ENCODE assay signal across 23 mouse cellular contexts in the genomic region with DNA sequence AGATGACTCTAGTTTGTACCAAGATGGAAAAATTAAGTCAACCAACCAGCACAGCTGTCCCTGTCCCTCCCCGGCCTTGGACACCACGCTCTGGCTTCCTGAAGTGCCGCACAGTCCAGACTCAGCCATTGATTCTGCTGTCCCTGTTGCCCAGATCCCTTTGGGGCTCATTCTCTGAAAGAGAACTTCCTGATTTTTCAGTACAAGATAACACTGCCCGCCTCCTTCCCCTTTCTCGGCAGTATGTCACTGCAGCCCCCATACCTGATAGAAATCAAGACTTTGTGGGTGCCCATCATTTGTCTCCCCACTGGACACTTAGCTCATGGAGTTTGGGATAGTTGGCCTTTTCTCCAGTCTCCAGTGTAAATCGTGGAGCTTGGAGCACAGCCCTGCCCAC. TPM values are rescaled to one million over a fixed set of nuclear protein-coding genes. Genes with fewer than 3 reads are reported as not detected.
"Had no signal": no experiment of that assay in that cellular context is flagged by ENCODE, and none has a peak within 500 bp of the region (broad histone marks: within the 10 kb centered on the region; RNA-seq: fewer than 3 reads in every experiment).

No protein-coding gene starts in this region.

- H3K4me1 ChIP-seq: midbrain, embryonic 12.5 days had no signal

- H3K36me3 ChIP-seq: liver, embryonic 15.5 days; lung, embryonic 15.5 days; midbrain, embryonic 10.5 days; midbrain, embryonic 12.5 days; neural tube, embryonic 13.5 days; neural tube, embryonic 15.5 days had no signal

- H3K9ac ChIP-seq: liver, embryonic 15.5 days; liver, postnatal 0 days; lung, embryonic 15.5 days; midbrain, embryonic 12.5 days; neural tube, embryonic 13.5 days; neural tube, embryonic 15.5 days had no signal

- H3K9me3 ChIP-seq: liver, embryonic 15.5 days; lung, embryonic 15.5 days; midbrain, embryonic 10.5 days; neural tube, embryonic 13.5 days; neural tube, embryonic 15.5 days had no signal

- H3K27ac ChIP-seq: liver, embryonic 15.5 days; lung, embryonic 15.5 days; midbrain, embryonic 10.5 days; midbrain, embryonic 12.5 days; neural tube, embryonic 13.5 days; neural tube, embryonic 15.5 days had no signal

- H3K27me3 ChIP-seq: liver, embryonic 15.5 days; lung, embryonic 15.5 days; neural tube, embryonic 13.5 days; neural tube, embryonic 15.5 days had no signal

- H3K4me3 ChIP-seq: liver, embryonic 15.5 days; lung, embryonic 15.5 days; midbrain, embryonic 10.5 days; midbrain, embryonic 12.5 days; myocyte; neural tube, embryonic 13.5 days; neural tube, embryonic 15.5 days had no signal

- ATAC-seq: liver, postnatal 0 days; lung, postnatal 0 days; midbrain, embryonic 16.5 days had no signal

- DNase-seq: liver, postnatal 0 days; lung, adult 2 months; lung, postnatal 14 days; lung, postnatal 4 days; midbrain, embryonic 14.5 days; retina, postnatal 1 day; right cerebral cortex, adult 18-20 months; right cerebral cortex, postnatal 25 days; right cerebral cortex, postnatal 4 days; spleen, adult 18-20 months; thymus, adult 2 months; thymus, postnatal 25 days; thymus, postnatal 4 days had no signal

RNA-seq across cellular contexts. Expression of a gene that starts 37.1 kb away (rescaled TPM):
- total RNA-seq: megakaryocyte-erythroid progenitor cell, adult 5-6 weeks had no signal
- polyA plus RNA-seq: myocyte had no signal
